Mouse (Mus musculus): ENCODE measurements at regions not wholly inside any gene's neighbourhood (a gene's known extent, or its start where the extent isn't known, plus 50 kb on each side); places are given as distances from the start of the nearest gene placed in this dataset.

GRCm38 (mm10) chr15:43581246-43581645, 3447.1 kb downstream of the 9330182O14Rik start:
- no peaks in the 10 kb centered on the region for H3K4me1 ChIP-seq
- H3K27ac ChIP-seq = no peak overlapping the region
- H3K36me3 ChIP-seq (replicated peaks) = no peaks in the 10 kb centered on the region
- no peak for ATAC-seq (ENCODE audit: low FRiP score)
- H3K9ac ChIP-seq = no peak overlapping the region
- no peak overlapping the region for H3K4me2 ChIP-seq
- H3K27me3 ChIP-seq = no peaks in the 10 kb centered on the region
- no peaks in the 10 kb centered on the region for H3K9me3 ChIP-seq
- no peak overlapping the region for H3K4me3 ChIP-seq (replicated peaks)

GRCm38 (mm10) chr15:43585751-43586150, 3451.6 kb downstream of the 9330182O14Rik start:
- H3K4me1 ChIP-seq = no peaks in the 10 kb centered on the region
- H3K27ac ChIP-seq = no peak overlapping the region
- no peaks in the 10 kb centered on the region for H3K36me3 ChIP-seq (replicated peaks)
- no peak overlapping the region for H3K9ac ChIP-seq
- no peaks in the 10 kb centered on the region for H3K9me3 ChIP-seq
- no peak for ATAC-seq (ENCODE audit: low FRiP score)
- H3K27me3 ChIP-seq = no peaks in the 10 kb centered on the region
- H3K4me2 ChIP-seq = no peak overlapping the region
- 91% methylated on average over 4 of the region's 4 CpGs for WGBS
- H3K4me3 ChIP-seq (replicated peaks) = no peak overlapping the region

- Histone ChIP-seq H3K9ac (no peak overlapping the region), H3K4me2 (no peak overlapping the region), H3K9me3 (no peaks in the 10 kb centered on the region), H3K4me3 (replicated peaks) (no peak overlapping the region), H3K4me1 (no peaks in the 10 kb centered on the region), H3K27me3 (no peaks in the 10 kb centered on the region), H3K36me3 (replicated peaks) (no peaks in the 10 kb centered on the region), H3K27ac (no peak overlapping the region)
- WGBS = 89% methylated on average over 2 of the region's 2 CpGs
- no peak for ATAC-seq (ENCODE audit: low FRiP score)
Observed at GRCm38 (mm10) chr15:43588021-43588420, 3453.9 kb downstream of the 9330182O14Rik start.

- Histone ChIP-seq H3K36me3 (replicated peaks) (no peaks in the 10 kb centered on the region), H3K9ac (no peak overlapping the region)
Observed at GRCm38 (mm10) chr15:43607700-43608099, 3473.5 kb downstream of the 9330182O14Rik start.

GRCm38 (mm10) chr15:43609901-43610300, 3475.7 kb downstream of the 9330182O14Rik start:
- H3K27me3 ChIP-seq = no peaks in the 10 kb centered on the region
- H3K4me3 ChIP-seq (replicated peaks) = no peak overlapping the region
- H3K27ac ChIP-seq = no peak overlapping the region
- no peak overlapping the region for H3K4me2 ChIP-seq
- H3K9me3 ChIP-seq = no peaks in the 10 kb centered on the region
- H3K36me3 ChIP-seq (replicated peaks) = no peaks in the 10 kb centered on the region
- 78% methylated on average over 2 of the region's 2 CpGs for WGBS
- no peak overlapping the region for H3K9ac ChIP-seq
- no peak for ATAC-seq (ENCODE audit: low FRiP score)
- no peaks in the 10 kb centered on the region for H3K4me1 ChIP-seq

More at GRCm38 (mm10) chr15:43607700-43608099, 3473.5 kb downstream of the 9330182O14Rik start:
- 86% methylated on average over 4 of the region's 4 CpGs for WGBS
- no peak for ATAC-seq (ENCODE audit: low FRiP score)
- Histone ChIP-seq H3K4me3 (replicated peaks) (no peak overlapping the region), H3K27me3 (no peaks in the 10 kb centered on the region), H3K27ac (no peak overlapping the region), H3K4me2 (no peak overlapping the region), H3K9me3 (no peaks in the 10 kb centered on the region), H3K4me1 (no peaks in the 10 kb centered on the region)

GRCm38 (mm10) chr15:43614004-43614661, 3480.0 kb downstream of the 9330182O14Rik start:
- Histone ChIP-seq H3K27me3 (no peaks in the 10 kb centered on the region), H3K4me3 (replicated peaks) (no peak overlapping the region), H3K9me3 (no peaks in the 10 kb centered on the region), H3K9ac (no peak overlapping the region), H3K4me1 (no peaks in the 10 kb centered on the region), H3K36me3 (replicated peaks) (no peaks in the 10 kb centered on the region), H3K4me2 (no peak overlapping the region), H3K27ac (no peak overlapping the region)
- ATAC-seq (ENCODE audit: low FRiP score) = no peak
- WGBS = 41% methylated on average over 5 of the region's 5 CpGs

- ATAC-seq (ENCODE audit: low FRiP score) = no peak
- WGBS = 78% methylated on average over 1 of the region's 1 CpGs
- no peaks in the 10 kb centered on the region for H3K4me1 ChIP-seq
Observed at GRCm38 (mm10) chr15:43615727-43616126, 3481.6 kb downstream of the 9330182O14Rik start.

GRCm38 (mm10) chr15:43624431-43624965, 3490.3 kb downstream of the 9330182O14Rik start:
- Histone ChIP-seq H3K9ac (no peak overlapping the region), H3K4me1 (no peaks in the 10 kb centered on the region), H3K36me3 (replicated peaks) (no peaks in the 10 kb centered on the region), H3K27me3 (no peaks in the 10 kb centered on the region), H3K27ac (no peak overlapping the region), H3K9me3 (no peaks in the 10 kb centered on the region), H3K4me2 (no peak overlapping the region), H3K4me3 (replicated peaks) (no peak overlapping the region)
- ATAC-seq (ENCODE audit: low FRiP score) = no peak
- WGBS = 82% methylated on average over 2 of the region's 2 CpGs

More at GRCm38 (mm10) chr15:43615727-43616126, 3481.6 kb downstream of the 9330182O14Rik start:
- Histone ChIP-seq H3K27ac (no peak overlapping the region), H3K9ac (no peak overlapping the region), H3K27me3 (no peaks in the 10 kb centered on the region), H3K36me3 (replicated peaks) (no peaks in the 10 kb centered on the region), H3K4me2 (no peak overlapping the region), H3K9me3 (no peaks in the 10 kb centered on the region), H3K4me3 (replicated peaks) (no peak overlapping the region)

GRCm38 (mm10) chr15:43625021-43625510, 3490.9 kb downstream of the 9330182O14Rik start:
- H3K27me3 ChIP-seq = no peaks in the 10 kb centered on the region
- H3K4me2 ChIP-seq = no peak overlapping the region
- H3K9me3 ChIP-seq = no peaks in the 10 kb centered on the region
- 72% methylated on average over 4 of the region's 4 CpGs for WGBS
- no peak overlapping the region for H3K4me3 ChIP-seq (replicated peaks)
- H3K36me3 ChIP-seq (replicated peaks) = no peaks in the 10 kb centered on the region
- H3K4me1 ChIP-seq = no peaks in the 10 kb centered on the region
- no peak for ATAC-seq (ENCODE audit: low FRiP score)
- H3K27ac ChIP-seq = no peak overlapping the region
- no peak overlapping the region for H3K9ac ChIP-seq

GRCm38 (mm10) chr15:43650818-43651500, 3516.8 kb downstream of the 9330182O14Rik start:
- Histone ChIP-seq H3K4me2 (no peak overlapping the region), H3K27me3 (no peaks in the 10 kb centered on the region), H3K27ac (no peak overlapping the region), H3K36me3 (replicated peaks) (no peaks in the 10 kb centered on the region), H3K9me3 (no peaks in the 10 kb centered on the region), H3K9ac (no peak overlapping the region), H3K4me3 (replicated peaks) (no peak overlapping the region), H3K4me1 (no peaks in the 10 kb centered on the region)
- no peak for ATAC-seq (ENCODE audit: low FRiP score)
- 90% methylated on average over 2 of the region's 2 CpGs for WGBS

GRCm38 (mm10) chr15:43663648-43664047, 3529.5 kb downstream of the 9330182O14Rik start:
- no peak for ATAC-seq (ENCODE audit: low FRiP score)
- 90% methylated on average over 1 of the region's 1 CpGs for WGBS
- Histone ChIP-seq H3K36me3 (replicated peaks) (no peaks in the 10 kb centered on the region), H3K4me3 (replicated peaks) (no peak overlapping the region), H3K9me3 (no peaks in the 10 kb centered on the region), H3K27me3 (no peaks in the 10 kb centered on the region), H3K9ac (no peak overlapping the region), H3K4me1 (no peaks in the 10 kb centered on the region), H3K27ac (no peak overlapping the region), H3K4me2 (no peak overlapping the region)

GRCm38 (mm10) chr15:43678844-43679243, 3544.7 kb downstream of the 9330182O14Rik start:
- no peak for ATAC-seq (ENCODE audit: low FRiP score)
- Histone ChIP-seq H3K4me3 (replicated peaks) (no peak overlapping the region), H3K9me3 (no peaks in the 10 kb centered on the region), H3K36me3 (replicated peaks) (no peaks in the 10 kb centered on the region), H3K4me2 (no peak overlapping the region), H3K27ac (no peak overlapping the region), H3K9ac (no peak overlapping the region), H3K4me1 (no peaks in the 10 kb centered on the region), H3K27me3 (no peaks in the 10 kb centered on the region)
- 60% methylated on average over 1 of the region's 1 CpGs for WGBS

Measured in forebrain, embryonic 12.5 days (tissue).